Mouse (Mus musculus): ENCODE results near the gene Sec11a. TPM values are rescaled to one million over a fixed set of nuclear protein-coding genes. Genes with fewer than 3 reads are reported as not detected.

The Sec11a gene
- 61.7 and 62.3 TPM in 2 replicates for polyA plus RNA-seq (2012; rRNA removed)

DNA sequence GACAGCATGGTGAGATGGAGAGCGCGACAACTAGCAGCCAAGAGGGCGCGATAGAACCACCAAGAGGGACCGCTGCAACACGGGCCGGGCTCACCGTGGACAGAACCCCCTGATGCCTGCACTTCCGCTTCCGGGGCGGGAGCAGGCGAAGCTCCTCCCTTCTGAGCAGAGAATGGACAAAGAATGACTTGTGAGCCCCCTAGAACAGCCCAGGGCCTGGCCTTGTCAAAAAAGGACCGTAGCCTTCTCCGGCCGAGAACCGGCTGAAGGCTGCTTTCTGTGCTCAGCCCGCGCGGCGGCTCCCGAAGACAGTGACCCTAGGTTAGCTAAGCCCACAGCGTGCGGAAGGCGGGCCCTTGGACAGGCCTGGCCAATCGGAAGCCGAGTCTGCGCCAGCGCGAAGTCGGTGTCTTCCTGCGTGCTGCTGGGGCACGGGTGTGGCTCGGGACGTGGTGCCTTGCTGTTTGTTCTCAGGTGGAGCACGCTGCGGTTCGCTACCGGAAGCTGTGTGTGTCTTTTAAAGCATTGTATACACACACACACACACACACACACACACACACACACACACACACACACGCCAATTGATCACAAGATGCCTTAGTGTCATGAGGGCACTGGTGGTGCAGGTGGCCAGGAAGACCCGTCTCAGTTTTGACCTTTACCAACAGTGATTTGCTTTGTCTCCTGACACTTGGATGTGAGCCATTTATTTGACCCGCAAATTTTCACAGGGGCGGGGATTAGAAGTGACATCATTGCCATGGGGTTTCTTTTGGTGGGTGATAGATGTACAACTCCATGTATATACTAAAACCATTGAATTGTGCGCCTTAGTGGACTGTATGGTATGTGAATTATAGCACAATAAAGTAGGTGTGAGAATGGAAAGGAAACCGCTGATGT is at the start of gene Sec11a:
Gene Sec11a, minus strand, starts transcription at position 336 of the 906 bp plus-strand sequence.

DNA sequence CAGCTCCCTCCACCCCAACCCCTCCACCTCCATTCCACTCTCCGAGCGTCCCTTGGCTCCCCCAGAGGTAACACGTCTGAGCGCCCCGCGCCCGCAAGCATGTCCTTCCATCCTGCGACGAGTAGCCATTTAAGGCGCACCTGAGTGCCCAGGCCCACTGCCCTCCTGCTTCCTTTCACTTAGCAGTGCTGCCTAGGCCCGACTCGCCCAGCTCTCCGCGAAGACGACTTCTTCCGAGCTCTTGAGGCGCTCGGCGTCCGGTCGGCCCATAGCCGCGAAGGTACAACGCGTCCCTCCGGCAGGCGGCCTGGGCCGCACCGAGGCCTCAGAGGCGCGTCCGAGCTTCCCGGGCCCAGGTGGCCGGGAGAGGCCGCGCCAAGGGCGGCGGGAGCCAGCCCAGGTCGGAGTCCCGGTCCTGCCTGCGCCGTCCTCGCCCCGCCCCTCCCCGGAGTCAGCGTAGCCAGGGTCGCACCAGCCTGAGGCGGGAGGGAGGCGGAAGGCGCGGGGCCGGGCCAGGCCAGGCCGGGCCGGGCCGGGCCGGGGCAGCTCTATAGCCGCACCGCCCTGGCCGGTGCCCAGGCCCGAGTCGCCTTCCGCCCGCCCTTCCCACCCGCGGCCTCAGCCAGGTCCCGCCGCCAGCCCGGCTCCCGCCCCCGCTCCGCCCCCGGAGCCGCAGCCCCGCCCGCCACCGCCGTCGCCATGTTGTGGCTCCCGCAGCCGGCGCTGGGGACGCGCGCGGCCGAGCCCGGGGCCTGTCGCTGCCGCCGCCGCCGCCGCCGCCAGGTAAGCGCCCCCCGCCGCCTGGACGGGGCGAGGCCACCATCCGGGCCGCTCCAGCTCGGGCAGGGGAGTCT is 45.6 kb upstream of the Sec11a start, which contains the start of gene Zfp592:
Gene Zfp592, plus strand, starts transcription at position 702 of the 854 bp plus-strand sequence.

DNA sequence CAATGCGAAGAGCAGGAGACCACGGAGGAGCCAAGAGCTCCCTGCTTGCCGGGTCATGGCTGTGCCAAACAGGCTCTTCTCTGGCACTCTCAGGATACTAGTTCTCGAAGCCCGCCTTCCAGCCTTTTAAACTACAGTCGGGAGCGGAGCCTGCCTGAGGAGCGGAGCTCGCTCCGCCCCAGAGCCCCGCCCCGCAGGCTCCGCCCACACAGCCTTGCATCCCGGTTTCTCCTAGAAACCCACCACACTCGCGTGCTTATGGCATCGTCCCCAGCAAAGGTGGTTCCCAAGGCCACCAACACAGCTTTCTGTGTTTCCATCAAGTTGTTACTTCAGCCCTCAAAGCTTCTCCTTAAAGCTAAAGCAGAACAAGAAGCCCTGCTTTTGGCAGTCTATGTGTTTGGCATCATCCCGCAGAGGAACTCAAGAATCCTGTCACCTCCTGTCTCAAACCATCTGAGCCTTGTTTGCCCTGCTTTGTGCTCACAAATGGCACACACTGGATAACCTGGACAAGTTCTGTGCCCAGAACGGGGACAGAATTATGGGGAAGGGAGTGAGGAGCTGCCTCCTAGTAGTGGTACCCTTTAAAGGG is 42.6 kb downstream of the Sec11a start, which contains the start of gene Nmb:
Gene Nmb, minus strand, starts transcription at position 156 of the 595 bp plus-strand sequence.

DNA sequence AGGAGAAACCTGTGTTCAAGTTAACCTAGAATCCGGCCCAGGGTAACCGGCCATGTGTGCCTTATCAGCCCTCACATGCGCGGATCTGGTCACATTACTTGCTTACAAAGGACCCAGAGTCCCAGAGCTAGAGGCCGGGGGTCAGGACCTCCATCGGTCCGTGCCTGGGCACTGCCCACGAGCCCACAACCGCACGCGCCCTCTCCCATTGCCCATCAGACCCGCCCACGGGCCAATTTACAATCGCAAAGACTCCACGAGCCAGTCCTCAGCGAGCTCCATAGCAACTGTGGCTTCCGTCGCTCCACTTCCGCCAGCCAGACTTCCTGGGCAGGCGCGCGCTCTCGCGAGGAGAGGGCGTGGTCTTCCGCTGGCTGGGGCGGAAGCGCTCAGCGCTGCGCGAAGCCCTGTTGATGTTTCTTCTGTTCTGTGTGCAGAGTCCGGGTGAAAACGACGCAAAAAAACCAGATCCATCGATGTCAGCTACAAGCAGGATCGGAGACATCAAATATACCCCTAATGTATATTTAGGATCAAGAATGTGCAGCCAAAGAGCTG is 46.6 kb downstream of the Sec11a start, which contains the start of gene Wdr73:
Gene Wdr73, minus strand, starts transcription at position 326 of the 558 bp plus-strand sequence.

DNA sequence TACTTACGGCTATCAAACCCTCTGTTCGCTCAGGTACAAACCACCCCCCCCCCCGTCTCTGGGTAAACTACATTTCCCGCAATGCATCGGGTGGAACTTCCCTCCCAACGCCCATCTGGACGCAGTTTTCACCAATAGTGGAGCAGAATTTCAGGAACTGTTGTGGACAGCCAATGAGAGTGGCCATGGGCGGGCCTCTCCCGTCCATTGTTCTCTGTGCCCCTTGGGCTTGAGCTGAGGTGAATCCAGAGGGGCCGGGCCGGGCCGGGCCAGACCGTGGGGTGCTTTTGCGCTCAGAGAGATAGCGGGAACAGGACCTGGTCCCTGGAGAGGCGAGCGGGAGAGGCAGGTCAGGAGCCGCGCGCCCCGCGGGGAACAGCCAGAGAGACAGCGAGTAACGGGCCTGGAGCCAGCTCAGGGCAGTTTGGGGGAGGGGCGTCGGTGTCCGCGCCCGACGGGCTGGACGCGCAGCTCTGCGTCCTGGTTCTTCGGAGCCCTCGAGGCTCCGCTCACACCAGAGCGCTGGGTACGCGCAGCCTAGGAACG is 86.8 kb downstream of the Sec11a start, which contains the start of gene Zscan2:
Gene Zscan2, plus strand, starts transcription at position 192 of the 546 bp plus-strand sequence.

Other genes with a start within 250 kb of the Sec11a start
- gene Iqgap1, start 121.8 kb downstream of the Sec11a start, polyA plus RNA-seq (2012; rRNA removed), result 8.0 and 9.1 TPM in 2 replicates
- gene Zscan2, start 86.9 kb downstream of the Sec11a start, polyA plus RNA-seq (2012; rRNA removed), result 3.1 and 4.0 TPM in 2 replicates
- gene Wdr73, start 46.5 kb downstream of the Sec11a start, polyA plus RNA-seq (2012; rRNA removed), result 8.7 and 8.8 TPM in 2 replicates
- gene Nmb, start 42.7 kb downstream of the Sec11a start, polyA plus RNA-seq (2012; rRNA removed), result 1.2 and 1.3 TPM in 2 replicates
- gene Zfp592, start 45.9 kb upstream of the Sec11a start, polyA plus RNA-seq (2012; rRNA removed), result 7.6 and 11.2 TPM in 2 replicates
- gene Alpk3, start 109.8 kb upstream of the Sec11a start, polyA plus RNA-seq (2012; rRNA removed), result 0.11 and 0.12 TPM in 2 replicates
- gene Slc28a1, start 167.0 kb upstream of the Sec11a start, polyA plus RNA-seq (2012; rRNA removed), result 0.60 and 0.65 TPM in 2 replicates